Mouse (Mus musculus) forebrain, embryonic 14.5 days (tissue): ENCODE measurements at regions not wholly inside any gene's neighbourhood (a gene's known extent, or its start where the extent isn't known, plus 50 kb on each side); places are given as distances from the start of the nearest gene placed in this dataset.
A peak's percentile ranks its signal among the peaks of the same experiment; 100 is the strongest.

Experiments used
- ATAC-seq: fragments of 200-750 bp; cut with Nextera tagmentation; 2 replicates; pipeline ENCODE4 v1.8.0; 2017; ENCODE audit warnings: mild to moderate bottlenecking, moderate library complexity
- DNase-seq: peaks from one replicate; pipeline ENCODE4 v3.0.0-alpha.2; 2015; ENCODE audit warnings: low spot score
- H3K27ac ChIP-seq: fragments of 300-500 bp; sonication (generic); 2 replicates; pipeline ENCODE4 v1.5.1; 2014; ENCODE audit warnings: low read depth, mild to moderate bottlenecking, control low read depth, low read length, moderate library complexity
- H3K27me3 ChIP-seq: fragments of 300-500 bp; sonication (generic); replicated peaks from 2 replicates; pipeline ENCODE4 v1.6.1; 2014; ENCODE audit warnings: low read length, control low read depth, mixed read lengths; ENCODE audit not compliant: control insufficient read depth, insufficient read depth
- H3K36me3 ChIP-seq: fragments of 300-500 bp; sonication (generic); 2 replicates; pipeline ENCODE4 v1.6.1; 2014; ENCODE audit warnings: low read length, control low read depth; ENCODE audit not compliant: control insufficient read depth, insufficient read depth
- H3K4me1 ChIP-seq: fragments of 300-500 bp; sonication (generic); 2 replicates; pipeline ENCODE4 v1.6.1; 2014; ENCODE audit warnings: antibody characterized with exemption, low read length, control low read depth; ENCODE audit not compliant: control insufficient read depth, insufficient read depth
- H3K4me2 ChIP-seq: fragments of 300-500 bp; sonication (generic); 2 replicates; pipeline ENCODE4 v1.6.1; 2014; ENCODE audit warnings: mild to moderate bottlenecking, control low read depth, low read length
- H3K4me3 ChIP-seq: fragments of 300-500 bp; sonication (generic); 2 replicates; pipeline ENCODE4 v1.5.1; 2014; ENCODE audit warnings: low read depth, low read length, control low read depth
- H3K9ac ChIP-seq: fragments of 300-500 bp; sonication (generic); 2 replicates; pipeline ENCODE4 v1.6.1; 2014; ENCODE audit warnings: mild to moderate bottlenecking, low read length, control low read depth, moderate library complexity
- H3K9me3 ChIP-seq: fragments of 300-500 bp; sonication (generic); replicated peaks from 2 replicates; pipeline ENCODE4 v1.6.1; 2016; ENCODE audit warnings: low read length, control low read depth, mixed read lengths; ENCODE audit not compliant: control insufficient read depth
- WGBS: fragments of 180-500 bp; shearing (Covaris S2); extraction: QIAGEN DNeasy Blood & Tissue Kit; methylation state at CpG from one replicate; pipeline ENCODE4 v1.1.7; 2014; 5-methylcytosine and 5-hydroxymethylcytosine counted together

- 82% methylated on average over 7 of the region's 7 CpGs for WGBS
- no peak for ATAC-seq
- DNase-seq = no peak
Observed at GRCm38 (mm10) chr4:31557261-31557660, 406.6 kb upstream of the Map3k7 start.

GRCm38 (mm10) chr4:31560305-31560704 is 403.6 kb upstream of the Map3k7 start:
- peaks cover 5% of the 10 kb centered on the region; the same call in 1 of the 2 replicates for H3K4me1 ChIP-seq
- no peak overlapping the region for H3K4me3 ChIP-seq
- DNase-seq (peak; percentile 54), ATAC-seq (peak; percentile 61)
- H3K36me3 ChIP-seq = no peaks in the 10 kb centered on the region
- H3K27ac ChIP-seq = no peak overlapping the region
- 18% methylated on average over 4 of the region's 4 CpGs for WGBS
- no peak overlapping the region for H3K9ac ChIP-seq
- no peaks in the 10 kb centered on the region for H3K9me3 ChIP-seq
- H3K4me2 ChIP-seq = no peak overlapping the region
- H3K27me3 ChIP-seq = no peaks in the 10 kb centered on the region

More at GRCm38 (mm10) chr4:31557261-31557660, 406.6 kb upstream of the Map3k7 start:
- Histone ChIP-seq H3K27ac (no peak overlapping the region), H3K4me2 (no peak overlapping the region), H3K4me1 (peaks cover 5% of the 10 kb centered on the region; the same call in 1 of the 2 replicates), H3K27me3 (no peaks in the 10 kb centered on the region), H3K36me3 (no peaks in the 10 kb centered on the region), H3K4me3 (no peak overlapping the region), H3K9ac (no peak overlapping the region), H3K9me3 (no peaks in the 10 kb centered on the region)

- Histone ChIP-seq H3K27me3 (no peaks in the 10 kb centered on the region), H3K4me2 (no peak overlapping the region)
Observed at GRCm38 (mm10) chr4:31561183-31561582, 402.7 kb upstream of the Map3k7 start.

GRCm38 (mm10) chr4:31561823-31562222 is 402.1 kb upstream of the Map3k7 start:
- H3K4me3 ChIP-seq = no peak overlapping the region
- no peaks in the 10 kb centered on the region for H3K27me3 ChIP-seq
- H3K36me3 ChIP-seq = no peaks in the 10 kb centered on the region
- no peak overlapping the region for H3K27ac ChIP-seq
- no peaks in the 10 kb centered on the region for H3K9me3 ChIP-seq
- H3K4me2 ChIP-seq = no peak overlapping the region
- 26% methylated on average over 3 of the region's 3 CpGs for WGBS
- H3K9ac ChIP-seq = no peak overlapping the region
- peak; percentile 56 for DNase-seq
- peaks cover 6% of the 10 kb centered on the region; the same call in 1 of the 2 replicates for H3K4me1 ChIP-seq
- peak; percentile 27; the same call in 1 of the 2 replicates for ATAC-seq

More at GRCm38 (mm10) chr4:31561183-31561582, 402.7 kb upstream of the Map3k7 start:
- Histone ChIP-seq H3K9ac (no peak overlapping the region), H3K4me3 (no peak overlapping the region), H3K36me3 (no peaks in the 10 kb centered on the region), H3K9me3 (no peaks in the 10 kb centered on the region), H3K4me1 (peaks cover 5% of the 10 kb centered on the region; the same call in 1 of the 2 replicates), H3K27ac (no peak overlapping the region)
- no peak for DNase-seq
- whole genome bisulfite sequencing = 89% methylated on average over 10 of the region's 10 CpGs
- no peak for ATAC-seq

DNA sequence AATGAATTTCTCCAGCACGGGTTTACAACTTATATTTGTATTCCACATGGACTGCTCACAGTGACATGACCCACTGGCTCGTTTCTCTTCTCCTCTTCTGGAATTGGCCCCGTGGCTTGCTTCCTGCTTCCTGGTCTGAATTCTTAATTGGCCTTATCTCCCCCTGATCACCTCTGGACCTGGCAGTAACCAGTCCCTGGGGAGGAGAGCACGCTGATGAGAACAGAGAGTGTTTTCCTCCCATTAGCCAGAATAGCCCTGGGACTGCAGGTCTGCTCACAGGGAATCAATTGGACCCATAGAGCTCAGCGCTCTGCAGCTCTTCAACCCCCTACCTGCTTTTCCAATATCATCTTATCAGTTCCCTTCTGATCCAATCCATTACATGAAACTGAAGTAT is 397.7 kb upstream of the Map3k7 start:
- no peak for ATAC-seq
- no peak for DNase-seq

GRCm38 (mm10) chr4:31566834-31567233 is 397.1 kb upstream of the Map3k7 start:
- no peak overlapping the region for H3K4me2 ChIP-seq
- peak; percentile 55 for ATAC-seq

More for the DNA sequence above, 397.7 kb upstream of the Map3k7 start:
- no peak overlapping the region for H3K4me3 ChIP-seq
- H3K27me3 ChIP-seq = no peaks in the 10 kb centered on the region
- H3K36me3 ChIP-seq = no peaks in the 10 kb centered on the region
- H3K9me3 ChIP-seq = no peaks in the 10 kb centered on the region
- no peak overlapping the region for H3K27ac ChIP-seq
- H3K4me2 ChIP-seq = no peak overlapping the region
- H3K9ac ChIP-seq = no peak overlapping the region
- 0 out of 2 replicates have a peak, but pooled peaks cover 3% of the 10 kb centered on the region for H3K4me1 ChIP-seq
- 35% methylated on average over 5 of the region's 5 CpGs for WGBS

DNA sequence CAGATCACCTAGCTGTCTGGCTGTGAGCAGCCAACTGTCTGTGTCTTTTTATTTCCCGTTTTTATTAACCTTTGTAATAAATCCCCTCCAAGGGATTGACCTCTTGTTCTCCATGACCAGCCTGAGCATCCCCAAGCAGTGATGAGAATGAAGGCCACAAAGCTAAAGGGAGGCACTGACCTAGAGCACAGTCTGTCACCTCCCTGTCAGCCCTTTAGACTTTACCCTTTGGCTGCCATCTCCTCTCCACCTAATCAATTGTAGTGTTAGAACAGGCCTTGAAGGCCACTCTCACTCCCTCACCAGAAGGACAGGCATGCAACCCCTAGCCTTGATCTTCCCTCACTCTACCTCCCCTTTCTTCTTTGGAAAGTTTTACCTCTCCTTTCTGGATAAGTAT is 394.2 kb upstream of the Map3k7 start:
- Histone ChIP-seq H3K9ac (no peak overlapping the region), H3K36me3 (no peaks in the 10 kb centered on the region), H3K9me3 (no peaks in the 10 kb centered on the region), H3K4me1 (0 out of 2 replicates have a peak, but pooled peaks cover 3% of the 10 kb centered on the region), H3K27ac (no peak overlapping the region), H3K27me3 (no peaks in the 10 kb centered on the region), H3K4me3 (no peak overlapping the region), H3K4me2 (no peak overlapping the region)
- DNase-seq = no peak
- ATAC-seq = no peak
- 77% methylated on average over 1 of the region's 1 CpGs for WGBS

More at GRCm38 (mm10) chr4:31566834-31567233, 397.1 kb upstream of the Map3k7 start:
- H3K27ac ChIP-seq = no peak overlapping the region
- no peak overlapping the region for H3K4me3 ChIP-seq
- H3K36me3 ChIP-seq = no peaks in the 10 kb centered on the region
- peak; percentile 47 for DNase-seq
- no peaks in the 10 kb centered on the region for H3K9me3 ChIP-seq
- H3K27me3 ChIP-seq = no peaks in the 10 kb centered on the region
- WGBS = 5% methylated on average over 3 of the region's 3 CpGs
- H3K9ac ChIP-seq = no peak overlapping the region
- H3K4me1 ChIP-seq = 0 out of 2 replicates have a peak, but pooled peaks cover 3% of the 10 kb centered on the region

GRCm38 (mm10) chr4:31576982-31577579 is 386.8 kb upstream of the Map3k7 start:
- DNase-seq (no peak), ATAC-seq (no peak)
- Histone ChIP-seq H3K4me2 (no peak overlapping the region), H3K4me3 (no peak overlapping the region), H3K36me3 (no peaks in the 10 kb centered on the region), H3K27me3 (no peaks in the 10 kb centered on the region), H3K9me3 (no peaks in the 10 kb centered on the region), H3K9ac (no peak overlapping the region), H3K4me1 (no peaks in the 10 kb centered on the region), H3K27ac (no peak overlapping the region)
- WGBS = 65% methylated on average over 4 of the region's 4 CpGs

DNA sequence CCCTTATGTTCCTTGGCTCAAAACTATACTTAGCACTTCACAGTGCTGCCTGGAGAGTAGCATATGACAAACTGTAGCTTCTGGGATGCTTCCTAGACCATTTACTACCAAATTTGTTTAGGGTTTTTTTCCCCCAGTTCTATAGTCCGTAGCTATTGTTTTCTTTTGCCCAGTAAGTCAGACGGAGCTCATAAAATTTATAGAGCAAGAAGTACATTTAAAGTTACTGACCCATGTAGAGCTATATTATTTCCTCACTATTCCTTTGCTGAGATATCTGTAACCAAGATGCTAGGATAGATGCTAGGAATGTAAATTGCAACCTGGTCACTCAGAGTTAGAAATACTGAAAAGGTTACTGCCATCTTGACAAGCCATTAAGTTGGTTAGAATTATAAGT is 380.4 kb upstream of the Map3k7 start:
- Histone ChIP-seq H3K4me1 (no peaks in the 10 kb centered on the region), H3K9ac (no peak overlapping the region), H3K36me3 (no peaks in the 10 kb centered on the region), H3K4me3 (no peak overlapping the region), H3K4me2 (no peak overlapping the region), H3K9me3 (no peaks in the 10 kb centered on the region), H3K27me3 (no peaks in the 10 kb centered on the region), H3K27ac (no peak overlapping the region)
- DNase-seq = no peak
- no peak for ATAC-seq
- WGBS = 82% methylated on average over 2 of the region's 2 CpGs
